Mouse (Mus musculus) brain, embryonic 18.5 days (tissue): ENCODE data around the gene Gm9999.

ENCODE experiments used
- DNase-seq: peaks from one replicate; pipeline ENCODE4 v3.0.0-alpha.2; 2012; ENCODE audit warnings: low read depth, low spot score

The Gm9999 gene

GRCm38 (mm10) chr7:46999983-47000643 is 16.7 kb downstream of the Gm9999 start:
- DNase-seq: no peak

GRCm38 (mm10) chr7:47000644-47000983 is 17.2 kb downstream of the Gm9999 start:
- DNase-seq: no peak

- DNase-seq: no peak
Observed at GRCm38 (mm10) chr7:47001125-47001899, 17.9 kb downstream of the Gm9999 start.

GRCm38 (mm10) chr7:47001900-47002275 is 18.5 kb downstream of the Gm9999 start:
- DNase-seq: no peak

- no peak for DNase-seq
Observed at GRCm38 (mm10) chr7:47003411-47004115, 20.2 kb downstream of the Gm9999 start.

- no peak for DNase-seq
Observed at GRCm38 (mm10) chr7:47007109-47007780, 23.9 kb downstream of the Gm9999 start.

- peak; percentile 46 for DNase-seq
Observed at GRCm38 (mm10) chr7:47007818-47008167, 24.4 kb downstream of the Gm9999 start.

- peak; percentile 99 for DNase-seq
Observed at GRCm38 (mm10) chr7:47008168-47008993, 25.0 kb downstream of the Gm9999 start, which contains the start of gene Spty2d1. Gene Spty2d1, minus strand, starts transcription at chr7:47008411.

GRCm38 (mm10) chr7:47013131-47013767 is 29.9 kb downstream of the Gm9999 start:
- DNase-seq: no peak

- DNase-seq: no peak
Observed at GRCm38 (mm10) chr7:47014564-47015389, 31.4 kb downstream of the Gm9999 start.

GRCm38 (mm10) chr7:47015390-47016065 is 32.1 kb downstream of the Gm9999 start:
- no peak for DNase-seq

GRCm38 (mm10) chr7:47016602-47017001 is 33.2 kb downstream of the Gm9999 start:
- DNase-seq: no peak

GRCm38 (mm10) chr7:47017146-47017545 is 33.8 kb downstream of the Gm9999 start:
- no peak for DNase-seq

- DNase-seq: no peak
Observed at GRCm38 (mm10) chr7:47019641-47020040, 36.3 kb downstream of the Gm9999 start.

- no peak for DNase-seq
Observed at GRCm38 (mm10) chr7:47020956-47021355, 37.6 kb downstream of the Gm9999 start.

GRCm38 (mm10) chr7:47022482-47022881 is 39.1 kb downstream of the Gm9999 start:
- no peak for DNase-seq

- no peak for DNase-seq
Observed at GRCm38 (mm10) chr7:47023530-47023929, 40.1 kb downstream of the Gm9999 start.

- no peak for DNase-seq
Observed at GRCm38 (mm10) chr7:47024454-47024853, 41.1 kb downstream of the Gm9999 start.

- no peak for DNase-seq
Observed at GRCm38 (mm10) chr7:47025429-47025828, 42.0 kb downstream of the Gm9999 start.
